Mouse (Mus musculus) liver, embryonic 13.5 days (tissue): ENCODE measurements around the gene Spic. TPM values are rescaled to one million over a fixed set of nuclear protein-coding genes. Genes with fewer than 3 reads are reported as not detected.
"Not testable (repeated sequence)": the region's sequence is repeated elsewhere in the genome, so short reads cannot be mapped to it uniquely, and the experiment has no call there.

Source experiments
- ATAC-seq: fragments of 200-750 bp; cut with Nextera tagmentation; 2 replicates; pipeline ENCODE4 v1.8.0; 2017; ENCODE audit warnings: low read depth, mild to moderate bottlenecking, moderate number of reproducible peaks, moderate library complexity
- DNase-seq: peaks from one replicate; pipeline ENCODE4 v3.0.0; 2022
- H3K27ac ChIP-seq: fragments of 300-500 bp; sonication (generic); 2 replicates; pipeline ENCODE4 v1.5.1; 2015; ENCODE audit warnings: moderate library complexity, mild to moderate bottlenecking, inconsistent platforms
- H3K27me3 ChIP-seq: fragments of 300-500 bp; sonication (generic); 2 replicates; pipeline ENCODE4 v1.6.1; 2015; ENCODE audit warnings: mild to moderate bottlenecking, inconsistent platforms
- H3K36me3 ChIP-seq: fragments of 300-500 bp; sonication (generic); 2 replicates; pipeline ENCODE4 v1.6.1; 2015; ENCODE audit warnings: mild to moderate bottlenecking, inconsistent platforms
- H3K4me1 ChIP-seq: fragments of 300-500 bp; sonication (generic); replicated peaks from 2 replicates; pipeline ENCODE4 v1.6.1; 2015; ENCODE audit warnings: inconsistent platforms
- H3K4me2 ChIP-seq: fragments of 300-500 bp; sonication (generic); 2 replicates; pipeline ENCODE4 v1.6.1; 2015; ENCODE audit warnings: inconsistent platforms, mild to moderate bottlenecking, moderate library complexity
- H3K4me3 ChIP-seq: fragments of 300-500 bp; sonication (generic); replicated peaks from 2 replicates; pipeline ENCODE4 v1.5.1; 2015; ENCODE audit warnings: mild to moderate bottlenecking, inconsistent platforms
- H3K9ac ChIP-seq: fragments of 300-500 bp; sonication (generic); 2 replicates; pipeline ENCODE4 v1.6.1; 2015; ENCODE audit warnings: mild to moderate bottlenecking, inconsistent platforms
- H3K9me3 ChIP-seq: fragments of 300-500 bp; sonication (generic); replicated peaks from 2 replicates; pipeline ENCODE4 v1.6.1; 2016; ENCODE audit warnings: inconsistent platforms
- WGBS: fragments of 180-500 bp; shearing (Covaris S2); methylation state at CpG from one replicate; pipeline ENCODE4 v1.1.7; 2015; ENCODE audit not compliant: insufficient replicate concordance; 5-methylcytosine and 5-hydroxymethylcytosine counted together
- polyA plus RNA-seq: library from polyadenylated mRNA; unstranded; fragments of >200 nt; fragmentation: Nextera tagmentation; extraction: Ambion mirVana; gene quantifications from 2 replicates; pipeline ENCODE4 v1.2.1, GENCODE M21; 2015

The Spic gene
- polyA plus RNA-seq, 1 experiment from 2014 or later: 7.8 TPM

GRCm38 (mm10) chr10:88714744-88715143 is 29.9 kb upstream of the Spic start:
- WGBS: 63% methylated on average over 4 of the region's 4 CpGs
- DNase-seq (no peak), ATAC-seq (no peak)
- Histone ChIP-seq H3K27me3 (no peaks in the 10 kb centered on the region), H3K4me2 (no peak overlapping the region), H3K9me3 (no peaks in the 10 kb centered on the region), H3K36me3 (no peaks in the 10 kb centered on the region), H3K4me3 (no peak overlapping the region), H3K27ac (no peak overlapping the region), H3K9ac (no peak overlapping the region), H3K4me1 (no peaks in the 10 kb centered on the region)

GRCm38 (mm10) chr10:88712359-88712758 is 27.5 kb upstream of the Spic start:
- Histone ChIP-seq H3K9me3 (no peaks in the 10 kb centered on the region), H3K27me3 (no peaks in the 10 kb centered on the region), H3K9ac (no peak overlapping the region), H3K36me3 (no peaks in the 10 kb centered on the region), H3K4me3 (no peak overlapping the region), H3K27ac (no peak overlapping the region), H3K4me2 (no peak overlapping the region), H3K4me1 (no peaks in the 10 kb centered on the region)
- WGBS: 35% methylated on average over 6 of the region's 6 CpGs
- ATAC-seq (no peak), DNase-seq (no peak)

- no peak overlapping the region for H3K4me3 ChIP-seq
- WGBS: 43% methylated on average over 10 of the region's 10 CpGs
- H3K4me2 ChIP-seq: no peak overlapping the region
- H3K27me3 ChIP-seq: no peaks in the 10 kb centered on the region
- H3K9ac ChIP-seq: no peak overlapping the region
- H3K4me1 ChIP-seq: no peaks in the 10 kb centered on the region
- H3K27ac ChIP-seq: no peak overlapping the region
- no peaks in the 10 kb centered on the region; the same call in 1 of the 2 replicates for H3K9me3 ChIP-seq
- DNase-seq (no peak), ATAC-seq (no peak)
- no peaks in the 10 kb centered on the region for H3K36me3 ChIP-seq
Observed at GRCm38 (mm10) chr10:88708671-88709523, 24.1 kb upstream of the Spic start.

- no peak overlapping the region for H3K27ac ChIP-seq
- H3K9ac ChIP-seq: no peak overlapping the region
- ATAC-seq (no peak), DNase-seq (no peak)
- H3K4me3 ChIP-seq: no peak overlapping the region
- no peaks in the 10 kb centered on the region for H3K4me1 ChIP-seq
- H3K36me3 ChIP-seq: no peaks in the 10 kb centered on the region
- H3K27me3 ChIP-seq: no peaks in the 10 kb centered on the region
- 63% methylated on average over 6 of the region's 6 CpGs for WGBS
- no peaks in the 10 kb centered on the region; the same call in 1 of the 2 replicates for H3K9me3 ChIP-seq
- no peak overlapping the region for H3K4me2 ChIP-seq
Observed at GRCm38 (mm10) chr10:88700938-88701337, 16.1 kb upstream of the Spic start.

GRCm38 (mm10) chr10:88682904-88683563 is 1.8 kb downstream of the Spic start:
- Histone ChIP-seq H3K27me3 (no peaks in the 10 kb centered on the region), H3K9ac (no peak overlapping the region), H3K4me1 (no peaks in the 10 kb centered on the region), H3K27ac (no peak overlapping the region), H3K9me3 (no peaks in the 10 kb centered on the region), H3K36me3 (no peaks in the 10 kb centered on the region), H3K4me3 (no peak overlapping the region), H3K4me2 (no peak overlapping the region)
- ATAC-seq (no peak), DNase-seq (no peak)
- 53% methylated on average over 4 of the region's 4 CpGs for WGBS

- Histone ChIP-seq H3K4me2 (no peak overlapping the region), H3K27ac (no peak overlapping the region), H3K36me3 (no peaks in the 10 kb centered on the region), H3K9ac (no peak overlapping the region), H3K9me3 (no peaks in the 10 kb centered on the region), H3K4me1 (no peaks in the 10 kb centered on the region), H3K4me3 (no peak overlapping the region), H3K27me3 (no peaks in the 10 kb centered on the region)
- ATAC-seq (no peak), DNase-seq (no peak)
- WGBS: 71% methylated on average over 7 of the region's 7 CpGs
Observed at GRCm38 (mm10) chr10:88672825-88673224, 12.0 kb downstream of the Spic start.

GRCm38 (mm10) chr10:88672123-88672522 is 12.7 kb downstream of the Spic start:
- H3K9ac ChIP-seq: no peak overlapping the region
- no peak overlapping the region for H3K4me2 ChIP-seq
- no peak overlapping the region for H3K27ac ChIP-seq
- WGBS: 73% methylated on average over 6 of the region's 6 CpGs
- H3K4me3 ChIP-seq: no peak overlapping the region
- ATAC-seq (no peak), DNase-seq (no peak)
- no peaks in the 10 kb centered on the region for H3K36me3 ChIP-seq
- H3K27me3 ChIP-seq: no peaks in the 10 kb centered on the region
- no peaks in the 10 kb centered on the region for H3K9me3 ChIP-seq
- no peaks in the 10 kb centered on the region for H3K4me1 ChIP-seq

- ATAC-seq: no peak
- Histone ChIP-seq H3K27ac (no peak overlapping the region), H3K4me1 (no peaks in the 10 kb centered on the region), H3K27me3 (no peaks in the 10 kb centered on the region), H3K9ac (no peak overlapping the region), H3K36me3 (no peaks in the 10 kb centered on the region), H3K9me3 (no peaks in the 10 kb centered on the region; the same call in 1 of the 2 replicates), H3K4me3 (no peak overlapping the region), H3K4me2 (no peak overlapping the region)
- 24% methylated on average over 1 of the region's 1 CpGs for WGBS
- no peak for DNase-seq
Observed at GRCm38 (mm10) chr10:88669719-88670118, 15.1 kb downstream of the Spic start.

GRCm38 (mm10) chr10:88663856-88664255 is 21.0 kb downstream of the Spic start:
- not testable (repeated sequence) for H3K4me3 ChIP-seq, ATAC-seq, H3K9me3 ChIP-seq, H3K4me2 ChIP-seq, H3K27me3 ChIP-seq, H3K9ac ChIP-seq, H3K4me1 ChIP-seq, DNase-seq, H3K36me3 ChIP-seq, H3K27ac ChIP-seq

GRCm38 (mm10) chr10:88658918-88659317 is 25.9 kb downstream of the Spic start:
- no peak overlapping the region for H3K9ac ChIP-seq
- ATAC-seq: no peak
- no peaks in the 10 kb centered on the region for H3K4me1 ChIP-seq
- H3K4me3 ChIP-seq: no peak overlapping the region
- no peak for DNase-seq
- no peaks in the 10 kb centered on the region for H3K36me3 ChIP-seq
- H3K27me3 ChIP-seq: no peaks in the 10 kb centered on the region
- no peaks in the 10 kb centered on the region for H3K9me3 ChIP-seq
- H3K27ac ChIP-seq: no peak overlapping the region
- 64% methylated on average over 4 of the region's 4 CpGs for WGBS
- no peak overlapping the region for H3K4me2 ChIP-seq

- DNase-seq (no peak), ATAC-seq (no peak)
- H3K4me3 ChIP-seq: no peak overlapping the region
- H3K36me3 ChIP-seq: no peaks in the 10 kb centered on the region
- no peak overlapping the region for H3K27ac ChIP-seq
- 33% methylated on average over 5 of the region's 5 CpGs for WGBS
- H3K4me2 ChIP-seq: no peak overlapping the region
- 0 out of 2 replicates have a peak, but pooled peaks cover 4% of the 10 kb centered on the region for H3K9me3 ChIP-seq
- H3K9ac ChIP-seq: no peak overlapping the region
- H3K4me1 ChIP-seq: no peaks in the 10 kb centered on the region
- H3K27me3 ChIP-seq: no peaks in the 10 kb centered on the region
Observed at GRCm38 (mm10) chr10:88645448-88645847, 39.4 kb downstream of the Spic start.
